Mouse (Mus musculus): ENCODE measurements around the gene Rpl6. TPM values are rescaled to one million over a fixed set of nuclear protein-coding genes. Genes with fewer than 3 reads are reported as not detected.

Gene Rpl6
- polyA plus RNA-seq, 1 experiment from 2014 or later, result 639 TPM

DNA sequence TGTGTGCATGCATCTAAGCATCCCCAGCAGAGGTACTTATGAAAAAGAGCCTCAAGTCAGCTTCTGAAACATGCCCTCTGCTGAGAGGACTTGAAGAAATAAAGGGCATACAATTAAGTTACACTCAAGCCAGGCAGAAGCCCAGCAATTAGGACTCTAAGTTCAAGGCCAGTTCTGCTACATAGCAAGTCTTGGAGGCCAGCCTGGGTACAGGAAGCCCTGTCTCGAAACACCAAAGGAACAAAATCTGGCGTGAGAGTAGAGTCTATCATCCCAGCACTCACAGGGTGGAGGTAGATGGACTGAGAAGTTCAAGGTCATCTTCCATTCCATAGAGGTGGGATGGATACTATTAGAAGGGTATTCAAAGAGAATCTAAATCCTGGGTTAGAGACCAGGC lies 19.9 kb upstream of the Rpl6 start:
- 0 out of 2 replicates have a peak, but pooled peaks have one; percentile 13 for ATAC-seq (replicated peaks; ENCODE audit: low FRiP score)
- WGBS, result 49% methylated on average over 2 of the region's 2 CpGs
- H3K9ac ChIP-seq, result no peak overlapping the region
- no peak overlapping the region for H3K4me2 ChIP-seq
- no peaks in the 10 kb centered on the region for H3K9me3 ChIP-seq (replicated peaks)
- H3K4me3 ChIP-seq (replicated peaks), result no peak overlapping the region
- H3K27me3 ChIP-seq, result no peaks in the 10 kb centered on the region
- H3K36me3 ChIP-seq, result no peaks in the 10 kb centered on the region
- H3K4me1 ChIP-seq, result peaks cover 54% of the 10 kb centered on the region
- H3K27ac ChIP-seq, result 0 out of 2 replicates have a peak overlapping the region, but pooled peaks have one; percentile 78

DNA sequence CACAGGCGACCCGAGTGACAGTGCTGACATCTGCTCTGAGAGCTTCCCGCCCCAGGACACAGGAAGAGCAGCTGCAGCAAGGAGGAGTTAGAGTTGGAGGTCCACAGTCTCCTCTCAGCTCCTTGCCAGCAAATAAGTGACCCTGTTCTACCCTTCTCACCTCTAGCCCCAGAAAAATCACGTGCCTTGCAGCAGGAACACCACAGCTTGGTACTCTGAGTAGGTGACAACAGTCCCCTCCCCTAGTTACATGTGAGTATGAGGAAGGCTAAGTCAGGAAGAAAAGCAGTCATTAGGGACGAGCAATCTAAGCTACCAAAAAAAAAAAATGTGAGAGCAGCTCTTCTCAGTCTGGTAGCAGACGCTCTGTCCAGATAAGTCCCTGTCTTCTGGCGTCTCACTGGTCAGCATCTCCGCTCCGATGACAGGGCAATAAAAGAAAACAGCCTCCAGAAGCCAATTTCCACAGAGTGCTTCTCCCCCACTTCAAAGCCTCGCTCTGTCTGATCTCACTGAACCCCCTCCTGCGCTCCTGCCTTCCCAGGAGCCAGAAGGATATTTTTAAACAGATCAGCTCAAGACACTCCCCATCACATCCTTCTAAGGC lies 19.2 kb upstream of the Rpl6 start:
- WGBS, result 12% methylated on average over 11 of the region's 11 CpGs
- peak; percentile 37 for ATAC-seq (replicated peaks; ENCODE audit: low FRiP score)

DNA sequence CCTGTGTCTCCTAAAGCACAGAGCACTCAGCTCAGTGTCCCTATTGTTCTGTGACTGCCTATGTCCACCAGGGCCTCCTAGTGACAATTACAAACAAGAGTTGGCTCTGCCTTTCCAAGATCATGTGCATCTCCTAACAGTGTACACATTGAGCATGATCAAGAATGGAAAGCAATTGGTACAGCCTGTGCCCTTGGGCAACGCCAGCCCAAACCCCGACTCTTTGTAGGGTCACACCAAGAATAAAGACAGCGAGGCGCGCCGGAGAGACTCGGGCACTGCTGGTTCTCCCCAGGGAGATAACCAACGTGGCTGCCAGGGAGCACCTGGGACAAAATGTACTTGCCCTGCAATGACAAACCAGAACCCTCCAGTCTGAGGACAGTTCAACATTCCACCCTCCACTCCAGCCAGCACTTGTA lies 16.7 kb upstream of the Rpl6 start:
- Histone ChIP-seq H3K4me1 (peaks cover 63% of the 10 kb centered on the region), H3K27me3 (no peaks in the 10 kb centered on the region), H3K36me3 (no peaks in the 10 kb centered on the region), H3K9ac (no peak overlapping the region), H3K4me2 (no peak overlapping the region), H3K4me3 (replicated peaks) (no peak overlapping the region), H3K27ac (no peak overlapping the region), H3K9me3 (replicated peaks) (no peaks in the 10 kb centered on the region)
- no peak for ATAC-seq (replicated peaks; ENCODE audit: low FRiP score)
- WGBS, result 94% methylated on average over 8 of the region's 8 CpGs

More for the DNA sequence above, 19.2 kb upstream of the Rpl6 start:
- no peak overlapping the region for H3K9ac ChIP-seq
- H3K4me2 ChIP-seq, result peak overlapping the region; percentile 30
- no peaks in the 10 kb centered on the region for H3K27me3 ChIP-seq
- H3K4me3 ChIP-seq (replicated peaks), result no peak overlapping the region
- H3K4me1 ChIP-seq, result peaks cover 58% of the 10 kb centered on the region
- H3K36me3 ChIP-seq, result no peaks in the 10 kb centered on the region
- H3K9me3 ChIP-seq (replicated peaks), result no peaks in the 10 kb centered on the region
- H3K27ac ChIP-seq, result peak overlapping the region; percentile 78

DNA sequence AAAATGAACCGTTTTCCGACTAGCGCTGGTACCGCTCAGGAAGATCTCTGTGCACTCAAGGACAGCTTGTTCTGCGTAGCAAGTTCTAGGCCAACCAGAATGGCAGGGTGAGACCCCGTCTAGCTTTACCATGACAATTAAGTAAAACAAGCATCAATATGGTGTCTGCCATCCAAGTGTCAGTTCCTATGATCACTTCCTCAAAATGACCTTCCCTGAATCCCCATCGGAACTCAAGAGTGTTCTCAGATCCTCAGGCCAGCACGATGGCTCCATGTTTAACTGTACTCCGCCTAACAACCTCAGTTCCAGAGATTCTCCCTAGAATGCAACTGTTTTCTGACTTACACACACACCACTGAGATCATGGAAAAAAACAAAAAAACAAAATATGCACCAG lies 16.0 kb upstream of the Rpl6 start:
- no peaks in the 10 kb centered on the region for H3K36me3 ChIP-seq
- no peaks in the 10 kb centered on the region for H3K9me3 ChIP-seq (replicated peaks)
- no peak overlapping the region for H3K9ac ChIP-seq
- H3K27me3 ChIP-seq, result no peaks in the 10 kb centered on the region
- ATAC-seq (replicated peaks; ENCODE audit: low FRiP score), result no peak
- H3K4me2 ChIP-seq, result no peak overlapping the region
- 91% methylated on average over 9 of the region's 9 CpGs for WGBS
- H3K27ac ChIP-seq, result no peak overlapping the region
- H3K4me3 ChIP-seq (replicated peaks), result no peak overlapping the region
- peaks cover 63% of the 10 kb centered on the region for H3K4me1 ChIP-seq

DNA sequence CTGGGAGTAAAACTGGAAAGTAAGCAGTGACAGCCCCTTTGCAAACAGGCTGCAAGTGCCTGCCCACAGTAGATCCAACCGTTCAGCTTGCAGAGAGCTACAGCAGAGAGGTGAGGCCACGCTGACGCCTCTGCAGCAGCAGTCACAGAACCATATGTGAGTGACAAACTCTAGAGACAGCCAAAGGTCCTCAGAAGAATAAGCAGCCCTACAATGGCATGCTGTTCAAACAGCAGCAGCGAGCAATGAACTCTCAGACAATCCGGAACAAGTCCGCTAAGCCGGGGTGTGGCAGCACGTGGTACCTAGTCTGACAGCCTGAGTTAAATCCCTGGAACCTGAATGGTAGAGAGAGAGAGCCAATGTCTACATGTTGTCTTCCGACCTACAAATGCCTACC lies 15.1 kb upstream of the Rpl6 start:
- Histone ChIP-seq H3K36me3 (no peaks in the 10 kb centered on the region), H3K27me3 (no peaks in the 10 kb centered on the region), H3K4me1 (peaks cover 58% of the 10 kb centered on the region), H3K27ac (no peak overlapping the region), H3K9me3 (replicated peaks) (no peaks in the 10 kb centered on the region), H3K9ac (no peak overlapping the region), H3K4me2 (no peak overlapping the region), H3K4me3 (replicated peaks) (no peak overlapping the region)
- no peak for ATAC-seq (replicated peaks; ENCODE audit: low FRiP score)
- 80% methylated on average over 9 of the region's 9 CpGs for WGBS

DNA sequence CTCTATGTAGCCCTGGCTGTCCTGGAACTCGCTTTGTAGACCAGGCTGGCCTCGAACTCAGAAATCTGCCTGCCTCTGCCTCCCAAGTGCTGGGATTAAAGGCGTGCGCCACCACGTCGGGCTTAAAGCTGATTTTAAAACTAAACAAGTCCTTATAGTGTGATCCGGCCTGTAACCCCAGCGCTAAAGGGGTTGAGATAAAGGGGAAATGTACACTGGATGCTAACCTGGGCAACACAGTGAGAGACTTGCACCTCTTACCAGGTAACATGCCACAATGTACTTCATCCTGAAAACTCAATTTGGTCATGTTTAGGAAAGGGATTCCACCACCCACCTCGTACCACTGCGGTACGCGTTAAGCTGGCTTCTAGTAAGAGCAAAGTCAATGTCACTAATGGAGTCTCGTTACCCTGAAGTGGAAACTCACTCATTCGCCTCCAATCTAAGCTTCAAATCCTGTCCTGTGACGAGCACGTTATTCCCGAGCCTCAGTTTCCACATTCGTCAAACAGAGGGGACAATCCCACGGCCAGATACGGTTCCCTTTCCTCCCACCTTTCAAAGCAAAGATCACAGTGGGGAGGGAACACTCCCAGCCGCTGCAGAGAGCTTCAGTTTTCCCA lies 14.0 kb upstream of the Rpl6 start:
- 29% methylated on average over 21 of the region's 21 CpGs for WGBS
- Histone ChIP-seq H3K4me1 (peaks cover 46% of the 10 kb centered on the region), H3K4me2 (peak overlapping the region; percentile 71), H3K36me3 (no peaks in the 10 kb centered on the region), H3K27me3 (0 out of 2 replicates have a peak, but pooled peaks cover 3% of the 10 kb centered on the region), H3K27ac (peak overlapping the region; percentile 87), H3K4me3 (replicated peaks) (peak overlapping the region; percentile 97), H3K9ac (peak overlapping the region; percentile 91), H3K9me3 (replicated peaks) (no peaks in the 10 kb centered on the region)
- no peak for ATAC-seq (replicated peaks; ENCODE audit: low FRiP score)

DNA sequence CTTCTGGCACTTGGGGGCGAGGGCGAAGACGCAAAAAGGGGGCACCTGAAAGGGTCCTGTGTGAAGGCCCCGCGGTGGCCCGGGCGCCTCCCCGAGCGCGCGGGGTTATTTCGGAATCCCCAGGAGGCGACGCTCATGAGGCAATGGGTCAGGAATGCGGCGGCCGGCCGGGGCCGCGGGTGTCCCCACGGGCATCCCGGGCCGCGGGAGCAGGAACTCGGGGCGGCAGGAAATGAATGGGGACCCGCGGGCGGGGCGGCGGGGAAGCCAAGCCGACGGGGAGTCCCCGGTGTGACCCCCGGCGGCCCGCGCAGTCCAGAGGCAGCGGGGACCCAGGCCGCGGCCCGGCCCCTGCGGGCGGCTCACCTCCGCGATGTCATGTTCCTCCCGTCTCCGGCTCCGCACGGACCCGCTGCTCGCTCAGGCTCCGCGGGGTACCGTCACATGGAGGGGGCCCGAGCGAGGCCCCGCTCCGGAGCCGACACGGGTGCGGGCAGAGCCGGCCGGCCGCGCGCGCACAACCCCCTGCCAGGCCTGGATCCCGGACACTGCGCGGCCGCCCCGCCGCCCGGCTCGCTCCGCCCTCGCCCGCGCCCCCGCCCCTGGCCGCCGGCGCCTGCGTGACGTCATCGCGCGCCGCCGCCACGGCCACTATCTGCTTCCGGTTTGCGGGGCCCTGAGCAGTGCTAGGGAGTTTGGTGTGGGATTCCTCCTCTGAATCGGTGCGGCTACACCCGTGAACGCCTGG lies 13.3 kb upstream of the Rpl6 start, which contains the start of gene Ptpn11:
Gene Ptpn11 (minus strand): TSS at position 562 of the 748 bp plus-strand sequence.
- Histone ChIP-seq H3K4me3 (replicated peaks) (peak within 1 kb of the TSS; percentile 97), H3K4me1 (peaks cover 39% of the 10 kb centered on the region)
- ATAC-seq (replicated peaks; ENCODE audit: low FRiP score), result peak; percentile 95

DNA sequence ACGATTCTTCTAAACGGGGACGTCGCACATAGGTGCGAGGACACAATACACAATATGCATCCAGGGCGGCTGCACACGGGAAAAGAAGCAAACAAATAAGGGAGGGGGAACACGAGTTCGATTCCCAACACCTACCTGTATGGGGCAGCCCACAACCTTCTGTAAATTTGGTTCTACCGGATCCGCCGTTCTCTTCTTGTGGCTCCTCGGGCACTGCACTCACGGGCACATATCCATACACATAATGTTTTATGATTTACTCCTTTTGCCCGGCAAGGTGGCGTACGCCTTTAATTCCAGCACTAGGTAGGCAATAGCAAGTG lies 12.7 kb upstream of the Rpl6 start:
- no peaks in the 10 kb centered on the region for H3K9me3 ChIP-seq (replicated peaks)
- no peak for ATAC-seq (replicated peaks; ENCODE audit: low FRiP score)
- no peaks in the 10 kb centered on the region for H3K36me3 ChIP-seq
- peaks cover 34% of the 10 kb centered on the region for H3K4me1 ChIP-seq
- peak overlapping the region; percentile 97 for H3K4me3 ChIP-seq (replicated peaks)
- peak overlapping the region; percentile 71 for H3K4me2 ChIP-seq
- 0 out of 2 replicates have a peak, but pooled peaks cover 3% of the 10 kb centered on the region for H3K27me3 ChIP-seq
- peak overlapping the region; percentile 87 for H3K27ac ChIP-seq
- H3K9ac ChIP-seq, result peak overlapping the region; percentile 91
- WGBS, result 9% methylated on average over 17 of the region's 17 CpGs

More for the DNA sequence above, 13.3 kb upstream of the Rpl6 start, which contains the start of gene Ptpn11:
- Histone ChIP-seq H3K4me2 (peak within 1 kb of the TSS; percentile 71), H3K9ac (peak within 1 kb of the TSS; percentile 91), H3K36me3 (no peaks in the 10 kb centered on the region), H3K27ac (peak within 1 kb of the TSS; percentile 87), H3K9me3 (replicated peaks) (no peaks in the 10 kb centered on the region), H3K27me3 (0 out of 2 replicates have a peak, but pooled peaks cover 3% of the 10 kb centered on the region)
- WGBS, result under 1% methylated on average over 89 of the region's 98 CpGs

DNA sequence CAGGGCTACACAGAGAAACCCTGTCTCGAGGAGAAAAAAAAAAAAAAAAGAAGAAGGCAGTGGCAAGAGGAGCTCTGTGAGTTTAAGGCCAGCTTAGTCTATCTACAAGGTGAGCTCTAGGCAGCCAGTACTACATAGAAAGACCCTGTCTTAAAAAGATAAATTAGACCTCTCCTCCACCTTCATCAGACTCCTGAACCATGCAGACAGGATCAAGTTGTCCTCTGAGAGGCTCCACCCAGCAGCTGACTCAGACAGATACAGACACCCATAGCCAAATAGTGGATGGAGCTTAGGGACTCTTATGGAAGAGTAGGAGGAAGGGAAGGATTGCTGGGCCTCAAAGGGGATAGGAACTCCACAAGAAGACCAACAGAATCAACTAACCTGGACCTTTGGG lies 10.1 kb upstream of the Rpl6 start:
- H3K9me3 ChIP-seq (replicated peaks), result no peaks in the 10 kb centered on the region
- H3K27me3 ChIP-seq, result 0 out of 2 replicates have a peak, but pooled peaks cover 3% of the 10 kb centered on the region
- no peak overlapping the region for H3K4me3 ChIP-seq (replicated peaks)
- H3K27ac ChIP-seq, result no peak overlapping the region
- 38% methylated on average over 1 of the region's 1 CpGs for WGBS
- no peak for ATAC-seq (replicated peaks; ENCODE audit: low FRiP score)
- peaks cover 14% of the 10 kb centered on the region for H3K4me1 ChIP-seq
- no peak overlapping the region for H3K9ac ChIP-seq
- no peak overlapping the region for H3K4me2 ChIP-seq
- no peaks in the 10 kb centered on the region for H3K36me3 ChIP-seq

DNA sequence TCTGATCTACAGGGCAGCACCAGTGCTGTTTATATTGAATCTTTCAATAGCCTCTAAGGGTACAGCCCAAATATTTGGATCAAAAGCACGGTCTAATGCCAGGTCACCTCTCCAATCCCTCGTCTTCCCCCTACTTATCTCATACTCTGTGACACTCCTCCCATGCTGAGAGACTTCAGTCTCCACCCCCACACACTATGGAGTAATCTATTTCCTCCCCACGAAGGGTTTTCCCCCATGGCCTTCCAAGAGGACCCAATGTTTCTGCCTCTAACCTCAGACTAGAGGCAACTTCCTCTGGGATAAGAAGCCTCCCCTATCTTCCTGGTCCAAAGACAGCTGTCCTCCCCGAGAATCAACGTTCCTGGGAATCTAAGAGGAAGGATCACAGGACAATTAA lies 7.5 kb upstream of the Rpl6 start:
- Histone ChIP-seq H3K27me3 (peaks cover 7% of the 10 kb centered on the region; the same call in 1 of the 2 replicates), H3K4me2 (no peak overlapping the region), H3K9ac (no peak overlapping the region), H3K36me3 (no peaks in the 10 kb centered on the region), H3K4me1 (0 out of 2 replicates have a peak, but pooled peaks cover under 1% of the 10 kb centered on the region), H3K9me3 (replicated peaks) (no peaks in the 10 kb centered on the region), H3K27ac (no peak overlapping the region), H3K4me3 (replicated peaks) (no peak overlapping the region)
- WGBS, result 41% methylated on average over 5 of the region's 5 CpGs
- no peak for ATAC-seq (replicated peaks; ENCODE audit: low FRiP score)

DNA sequence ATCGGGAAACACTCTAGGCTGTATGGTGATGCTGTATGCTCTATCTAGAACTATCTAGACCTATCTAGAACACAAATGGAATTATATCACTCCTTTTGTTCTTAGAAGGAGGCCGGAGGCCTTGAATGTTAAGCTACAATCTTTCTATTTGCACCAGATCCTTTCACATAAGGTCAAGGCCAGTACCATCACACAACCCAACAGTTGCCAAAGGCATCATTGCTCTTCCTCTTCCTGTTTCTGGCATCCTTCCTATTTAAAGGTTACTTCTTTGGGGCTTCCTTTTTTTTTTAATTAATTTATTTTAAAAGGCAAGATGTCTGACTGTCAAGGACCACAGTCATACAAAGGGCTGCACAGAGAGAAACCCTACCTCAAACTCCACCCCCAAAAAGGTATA lies 6.9 kb upstream of the Rpl6 start:
- H3K9me3 ChIP-seq (replicated peaks), result no peaks in the 10 kb centered on the region
- no peaks in the 10 kb centered on the region for H3K4me1 ChIP-seq
- H3K4me2 ChIP-seq, result no peak overlapping the region
- no peak for ATAC-seq (replicated peaks; ENCODE audit: low FRiP score)
- no peaks in the 10 kb centered on the region for H3K36me3 ChIP-seq
- H3K27me3 ChIP-seq, result peaks cover 7% of the 10 kb centered on the region; the same call in 1 of the 2 replicates
- H3K27ac ChIP-seq, result no peak overlapping the region
- WGBS, result 87% methylated on average over 2 of the region's 2 CpGs
- H3K9ac ChIP-seq, result no peak overlapping the region
- no peak overlapping the region for H3K4me3 ChIP-seq (replicated peaks)

DNA sequence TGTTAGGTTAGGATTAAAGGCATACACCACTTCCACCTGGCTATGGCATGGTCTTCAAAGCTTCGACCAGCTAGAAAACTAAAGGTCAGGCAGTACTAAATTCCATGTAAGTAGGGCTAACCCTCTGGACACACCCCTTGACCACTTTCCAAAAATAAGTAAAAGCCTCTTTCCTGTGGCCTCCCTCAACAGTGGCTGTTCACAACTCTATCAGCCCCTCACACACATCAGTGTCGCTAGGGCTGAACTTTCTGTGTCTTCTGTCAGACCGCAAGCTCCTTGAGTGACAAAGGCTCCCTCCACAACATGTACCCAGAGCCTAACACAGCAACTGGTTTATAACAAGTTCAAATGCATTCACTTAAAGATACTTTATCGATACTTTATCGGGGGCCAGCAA lies 5.9 kb upstream of the Rpl6 start:
- H3K4me2 ChIP-seq, result no peak overlapping the region
- H3K27me3 ChIP-seq, result peaks cover 7% of the 10 kb centered on the region; the same call in 1 of the 2 replicates
- H3K27ac ChIP-seq, result no peak overlapping the region
- H3K4me3 ChIP-seq (replicated peaks), result no peak overlapping the region
- H3K9ac ChIP-seq, result no peak overlapping the region
- H3K9me3 ChIP-seq (replicated peaks), result no peaks in the 10 kb centered on the region
- ATAC-seq (replicated peaks; ENCODE audit: low FRiP score), result no peak
- no peaks in the 10 kb centered on the region for H3K4me1 ChIP-seq
- H3K36me3 ChIP-seq, result no peaks in the 10 kb centered on the region
- WGBS, result 86% methylated on average over 5 of the region's 5 CpGs
